Mouse (Mus musculus): ENCODE results near the gene Plpp3.

- no peak for TF ChIP-seq POLR2A (IDR thresholded peaks at IDR 0.05; ENCODE audit: low read depth, low read length)
- TF ChIP-seq CTCF (IDR thresholded peaks at IDR 0.05; ENCODE audit: borderline replicate concordance, insufficient read depth, low read length) = no peak
Observed at GRCm38 (mm10) chr4:105278571-105279410, 121.6 kb downstream of the Plpp3 start.
